Mouse (Mus musculus): ENCODE results near the gene Slc38a6. TPM values are rescaled to one million over a fixed set of nuclear protein-coding genes. Genes with fewer than 3 reads are reported as not detected.

Gene Slc38a6
- polyA plus RNA-seq, 1 experiment = 7.8 TPM

DNA sequence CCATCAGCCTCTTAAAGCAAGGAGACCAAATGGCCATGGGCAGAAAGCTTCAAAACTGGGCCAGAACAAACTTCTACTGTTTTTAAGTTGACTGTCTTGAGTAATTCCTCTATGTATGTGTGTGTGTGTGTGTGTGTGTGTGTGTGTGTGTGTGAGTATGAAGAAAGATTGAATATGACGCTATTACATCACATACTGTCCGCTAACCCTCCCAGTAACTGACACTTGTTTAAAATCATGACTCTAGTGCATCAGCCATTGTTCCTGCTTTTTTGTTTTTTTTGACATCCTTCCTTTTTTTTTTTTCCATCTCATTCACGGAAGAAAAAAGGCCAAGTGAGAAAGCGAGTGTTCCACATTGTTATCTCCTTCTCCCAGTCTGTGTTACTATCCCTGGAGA, 72.9 kb downstream of the Slc38a6 start:
- Histone ChIP-seq H3K36me3 (ENCODE audit: control insufficient read depth, insufficient read depth) (peaks cover 20% of the 10 kb centered on the region), H3ac (ENCODE audit: control insufficient read depth, insufficient read length) (no peak overlapping the region), H3K4me2 (ENCODE audit: low read depth) (no peak overlapping the region), H3K79me2 (ENCODE audit: control insufficient read depth, insufficient read depth) (no peaks in the 10 kb centered on the region), H3K27me3 (ENCODE audit: control insufficient read depth, insufficient read depth, insufficient read length) (no peaks in the 10 kb centered on the region), H3K4me3 (no peak overlapping the region)
- TF ChIP-seq MYOG (IDR thresholded peaks at IDR 0.05; ENCODE audit: control insufficient read depth in 1 of 3, insufficient read depth in 1 of 3, insufficient read length in 2 of 3, low read depth in 2 of 3) (no peak), POLR2AphosphoS2 (IDR thresholded peaks at IDR 0.05; ENCODE audit: insufficient read length, low read depth) (no peak), POLR2A (IDR thresholded peaks at IDR 0.05; ENCODE audit: insufficient read length, low read depth) (no peak), MYOD1 (IDR thresholded peaks at IDR 0.05; ENCODE audit: control insufficient read depth in 1 of 3, insufficient read length in 2 of 3, low read depth in 2 of 3) (no peak), SRF (IDR thresholded peaks at IDR 0.05; ENCODE audit: control insufficient read depth, insufficient read length, low read depth) (no peak), TCF3 (IDR thresholded peaks at IDR 0.05; ENCODE audit: insufficient read length, low read depth) (no peak), TCF12 (IDR thresholded peaks at IDR 0.05; ENCODE audit: insufficient read depth, poor library complexity, severe bottlenecking) (no peak), MAX (IDR thresholded peaks at IDR 0.05; ENCODE audit: low read depth) (no peak), USF1 (IDR thresholded peaks at IDR 0.05; ENCODE audit: low read depth) (no peak), CEBPB (IDR thresholded peaks at IDR 0.05; ENCODE audit: insufficient read depth, poor library complexity, severe bottlenecking) (no peak), REST (IDR thresholded peaks at IDR 0.05; ENCODE audit: insufficient read depth, insufficient read length) (no peak), E2F4 (IDR thresholded peaks at IDR 0.05; ENCODE audit: insufficient read depth) (no peak)

DNA sequence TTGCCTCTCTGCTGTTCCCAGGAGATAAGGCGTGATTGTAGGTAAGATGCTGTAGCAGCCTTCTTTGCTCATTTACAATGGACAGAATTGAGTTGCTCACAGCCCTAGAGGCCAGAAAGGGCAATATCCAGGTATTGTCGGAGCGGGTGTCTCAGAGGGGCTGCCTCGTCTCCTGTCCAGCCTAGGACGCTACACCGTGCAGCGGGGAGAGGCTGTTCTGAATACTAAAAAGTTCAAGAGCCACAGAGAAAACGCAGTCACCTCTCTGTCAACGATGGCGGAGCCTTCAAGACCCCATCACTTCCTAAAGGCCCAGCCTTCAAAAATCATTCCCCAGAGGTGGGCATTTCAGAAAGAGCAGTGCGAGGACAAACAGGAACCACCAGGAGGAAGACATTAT, 74.6 kb downstream of the Slc38a6 start:
- no peak overlapping the region for H3K4me3 ChIP-seq

DNA sequence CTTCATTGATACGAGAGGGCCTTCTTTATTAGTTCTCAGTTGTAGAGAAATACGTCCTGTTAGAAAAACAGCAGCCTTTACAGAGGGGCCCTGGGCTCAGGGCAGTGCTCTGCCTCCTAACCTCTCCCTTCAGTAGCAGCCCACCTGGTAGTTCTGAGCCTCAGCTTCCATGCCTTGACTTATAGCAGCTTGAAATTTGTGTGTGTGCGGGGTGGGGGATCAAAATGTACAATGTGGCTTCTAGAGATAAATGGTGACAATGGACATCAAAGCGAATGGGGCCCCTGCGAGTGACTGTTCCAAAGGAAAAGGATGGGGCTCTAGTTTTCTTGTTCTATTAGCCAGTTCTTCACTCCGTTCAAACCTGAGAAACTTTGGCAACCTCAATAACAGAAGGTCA, 76.8 kb downstream of the Slc38a6 start:
- Histone ChIP-seq H3K4me3 (no peak overlapping the region), H3K36me3 (ENCODE audit: control insufficient read depth, insufficient read depth) (peaks cover 17% of the 10 kb centered on the region), H3K27me3 (ENCODE audit: control insufficient read depth, insufficient read depth, insufficient read length) (no peaks in the 10 kb centered on the region), H3K79me2 (ENCODE audit: control insufficient read depth, insufficient read depth) (no peaks in the 10 kb centered on the region), H3K4me2 (ENCODE audit: low read depth) (no peak overlapping the region), H3ac (ENCODE audit: control insufficient read depth, insufficient read length) (no peak overlapping the region)
- no peak for TF ChIP-seq TCF12 (IDR thresholded peaks at IDR 0.05; ENCODE audit: insufficient read depth, poor library complexity, severe bottlenecking)
- no peak for TF ChIP-seq POLR2A (IDR thresholded peaks at IDR 0.05; ENCODE audit: insufficient read length, low read depth)
- TF ChIP-seq E2F4 (IDR thresholded peaks at IDR 0.05; ENCODE audit: insufficient read depth) = no peak
- no peak for TF ChIP-seq MAX (IDR thresholded peaks at IDR 0.05; ENCODE audit: low read depth)
- no peak for TF ChIP-seq MYOD1 (IDR thresholded peaks at IDR 0.05; ENCODE audit: control insufficient read depth in 1 of 3, insufficient read length in 2 of 3, low read depth in 2 of 3)
- no peak for TF ChIP-seq USF1 (IDR thresholded peaks at IDR 0.05; ENCODE audit: low read depth)
- TF ChIP-seq SRF (IDR thresholded peaks at IDR 0.05; ENCODE audit: control insufficient read depth, insufficient read length, low read depth) = no peak
- TF ChIP-seq TCF3 (IDR thresholded peaks at IDR 0.05; ENCODE audit: insufficient read length, low read depth) = no peak
- no peak for TF ChIP-seq CEBPB (IDR thresholded peaks at IDR 0.05; ENCODE audit: insufficient read depth, poor library complexity, severe bottlenecking)
- TF ChIP-seq MYOG (IDR thresholded peaks at IDR 0.05; ENCODE audit: control insufficient read depth in 1 of 3, insufficient read depth in 1 of 3, insufficient read length in 2 of 3, low read depth in 2 of 3) = no peak
- TF ChIP-seq REST (IDR thresholded peaks at IDR 0.05; ENCODE audit: insufficient read depth, insufficient read length) = no peak
- no peak for TF ChIP-seq POLR2AphosphoS2 (IDR thresholded peaks at IDR 0.05; ENCODE audit: insufficient read length, low read depth)

More for the DNA sequence above, 74.6 kb downstream of the Slc38a6 start:
- Histone ChIP-seq H3K79me2 (ENCODE audit: control insufficient read depth, insufficient read depth) (no peaks in the 10 kb centered on the region), H3K4me2 (ENCODE audit: low read depth) (no peak overlapping the region), H3ac (ENCODE audit: control insufficient read depth, insufficient read length) (no peak overlapping the region), H3K27me3 (ENCODE audit: control insufficient read depth, insufficient read depth, insufficient read length) (no peaks in the 10 kb centered on the region), H3K36me3 (ENCODE audit: control insufficient read depth, insufficient read depth) (peaks cover 20% of the 10 kb centered on the region)
- TF ChIP-seq MAX (IDR thresholded peaks at IDR 0.05; ENCODE audit: low read depth) (no peak), TCF3 (IDR thresholded peaks at IDR 0.05; ENCODE audit: insufficient read length, low read depth) (no peak), TCF12 (IDR thresholded peaks at IDR 0.05; ENCODE audit: insufficient read depth, poor library complexity, severe bottlenecking) (no peak), SRF (IDR thresholded peaks at IDR 0.05; ENCODE audit: control insufficient read depth, insufficient read length, low read depth) (no peak), E2F4 (IDR thresholded peaks at IDR 0.05; ENCODE audit: insufficient read depth) (no peak)

DNA sequence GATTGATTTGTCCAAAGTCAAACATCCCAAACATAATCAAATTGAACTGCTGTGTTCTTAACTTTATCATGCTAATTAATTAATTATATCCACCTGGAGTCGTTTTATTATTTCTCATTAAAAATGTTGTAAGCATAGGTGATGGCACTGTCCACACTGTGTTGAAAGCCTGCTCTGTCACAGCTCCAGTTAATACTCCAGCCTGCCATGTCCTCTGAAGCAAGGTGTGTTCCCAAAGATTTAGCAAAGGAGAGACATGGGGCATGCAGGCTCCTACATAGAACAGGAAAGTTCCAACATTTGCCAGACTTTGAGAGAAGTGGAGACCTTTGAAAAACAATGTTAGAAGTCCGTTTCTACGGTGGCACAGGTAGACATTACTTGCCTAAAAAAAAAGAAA, 77.4 kb downstream of the Slc38a6 start:
- Histone ChIP-seq H3ac (ENCODE audit: control insufficient read depth, insufficient read length) (no peak overlapping the region), H3K79me2 (ENCODE audit: control insufficient read depth, insufficient read depth) (no peaks in the 10 kb centered on the region), H3K4me3 (no peak overlapping the region), H3K27me3 (ENCODE audit: control insufficient read depth, insufficient read depth, insufficient read length) (no peaks in the 10 kb centered on the region), H3K36me3 (ENCODE audit: control insufficient read depth, insufficient read depth) (peaks cover 14% of the 10 kb centered on the region), H3K4me2 (ENCODE audit: low read depth) (no peak overlapping the region)
- TF ChIP-seq USF1 (IDR thresholded peaks at IDR 0.05; ENCODE audit: low read depth) = no peak
- no peak for TF ChIP-seq SRF (IDR thresholded peaks at IDR 0.05; ENCODE audit: control insufficient read depth, insufficient read length, low read depth)
- TF ChIP-seq REST (IDR thresholded peaks at IDR 0.05; ENCODE audit: insufficient read depth, insufficient read length) = no peak
- TF ChIP-seq CEBPB (IDR thresholded peaks at IDR 0.05; ENCODE audit: insufficient read depth, poor library complexity, severe bottlenecking) = no peak
- TF ChIP-seq POLR2AphosphoS2 (IDR thresholded peaks at IDR 0.05; ENCODE audit: insufficient read length, low read depth) = no peak

DNA sequence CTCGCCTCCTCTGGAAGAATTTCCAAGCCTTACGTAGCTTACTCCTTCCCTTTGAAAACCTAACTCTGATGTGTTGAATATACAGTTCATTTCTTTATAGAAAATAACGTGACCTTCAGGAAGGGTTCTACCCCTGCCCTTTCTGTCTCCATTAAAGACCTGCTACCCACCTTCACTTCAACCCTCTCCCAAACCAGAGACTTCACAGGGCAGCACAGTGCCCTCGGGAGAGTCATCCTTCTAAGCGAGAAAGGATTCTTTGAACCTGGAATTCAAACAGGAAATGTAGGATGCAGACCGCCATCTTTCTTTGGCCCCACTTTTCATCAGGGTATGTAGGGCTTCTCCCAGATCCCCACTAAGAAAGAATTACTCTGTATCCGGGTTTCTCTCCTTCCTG, 80.0 kb downstream of the Slc38a6 start:
- Histone ChIP-seq H3K27me3 (ENCODE audit: control insufficient read depth, insufficient read depth, insufficient read length) (no peaks in the 10 kb centered on the region), H3K36me3 (ENCODE audit: control insufficient read depth, insufficient read depth) (peaks cover 11% of the 10 kb centered on the region), H3K4me3 (no peak overlapping the region), H3K4me2 (ENCODE audit: low read depth) (no peak overlapping the region), H3ac (ENCODE audit: control insufficient read depth, insufficient read length) (no peak overlapping the region), H3K79me2 (ENCODE audit: control insufficient read depth, insufficient read depth) (no peaks in the 10 kb centered on the region)
- no peak for TF ChIP-seq E2F4 (IDR thresholded peaks at IDR 0.05; ENCODE audit: insufficient read depth)
- no peak for TF ChIP-seq TCF3 (IDR thresholded peaks at IDR 0.05; ENCODE audit: insufficient read length, low read depth)
- TF ChIP-seq MAX (IDR thresholded peaks at IDR 0.05; ENCODE audit: low read depth) = no peak
- no peak for TF ChIP-seq USF1 (IDR thresholded peaks at IDR 0.05; ENCODE audit: low read depth)
- TF ChIP-seq MYOG (IDR thresholded peaks at IDR 0.05; ENCODE audit: control insufficient read depth in 1 of 3, insufficient read depth in 1 of 3, insufficient read length in 2 of 3, low read depth in 2 of 3) = no peak
- no peak for TF ChIP-seq SRF (IDR thresholded peaks at IDR 0.05; ENCODE audit: control insufficient read depth, insufficient read length, low read depth)
